Mouse (Mus musculus) ES-E14 (cell line): ENCODE data around the gene Topbp1. TPM values are rescaled to one million over a fixed set of nuclear protein-coding genes. Genes with fewer than 3 reads are reported as not detected.

Source experiments
- DNase-seq: peaks from one replicate; pipeline ENCODE4 v3.0.0-alpha.2; 2013; ENCODE audit warnings: low read depth, low spot score
- H3K27ac ChIP-seq: 2 replicates; pipeline ENCODE4 v1.5.1; 2012; ENCODE audit warnings: low read depth, mild to moderate bottlenecking, low read length, moderate library complexity, mixed read lengths; ENCODE audit not compliant: poor library complexity, insufficient read depth, severe bottlenecking
- H3K36me3 ChIP-seq: 2 replicates; pipeline ENCODE4 v1.6.1; 2012; ENCODE audit warnings: mild to moderate bottlenecking, low read length, moderate library complexity, mixed read lengths; ENCODE audit not compliant: control insufficient read depth, poor library complexity, insufficient read depth, severe bottlenecking
- H3K4me1 ChIP-seq, 2 experiments: fragments of 150-350 bp in 1 of 2; sonication (generic) in 1 of 2; 2 replicates each; pipeline ENCODE4 v1.6.1; 2012; ENCODE audit warnings: low read length in 2 of 2, mild to moderate bottlenecking in 1 of 2, mixed read lengths in 1 of 2; ENCODE audit not compliant: control insufficient read depth in 2 of 2, insufficient read depth in 2 of 2, poor library complexity in 1 of 2
- H3K4me3 ChIP-seq, 2 experiments: fragments of 150-350 bp in 1 of 2; sonication (generic) in 1 of 2; 2 replicates each; pipeline ENCODE4 v1.5.1; 2012; ENCODE audit warnings: low read length in 2 of 2, low read depth in 1 of 2, mild to moderate bottlenecking in 1 of 2, mixed read lengths in 1 of 2; ENCODE audit not compliant: insufficient read depth in 1 of 2, poor library complexity in 1 of 2, severe bottlenecking in 1 of 2
- H3K9ac ChIP-seq: 2 replicates; pipeline ENCODE4 v1.6.1; 2012; ENCODE audit warnings: low read depth, mild to moderate bottlenecking, low read length, mixed read lengths; ENCODE audit not compliant: poor library complexity, insufficient read depth, severe bottlenecking
- H3K9me3 ChIP-seq: fragments of 150-350 bp; sonication (generic); 2 replicates; pipeline ENCODE4 v1.6.1; 2012; ENCODE audit warnings: low read depth, mild to moderate bottlenecking, low read length; ENCODE audit not compliant: control insufficient read depth, insufficient read depth
- CHD2 ChIP-seq: IDR thresholded peaks from 2 replicates; pipeline ENCODE4 v1.6.1; 2014; ENCODE audit warnings: mild to moderate bottlenecking, low read depth, low read length, inconsistent platforms
- HCFC1 ChIP-seq: IDR thresholded peaks from 2 replicates; pipeline ENCODE4 v1.6.1; 2012; ENCODE audit warnings: low read length, inconsistent platforms, borderline replicate concordance; ENCODE audit not compliant: insufficient read depth
- MAFK ChIP-seq: IDR thresholded peaks from 2 replicates; pipeline ENCODE4 v1.6.1; 2014; ENCODE audit warnings: mild to moderate bottlenecking, low read depth, low read length, inconsistent platforms; ENCODE audit not compliant: insufficient read depth
- ZC3H11A ChIP-seq: IDR thresholded peaks from 2 replicates; pipeline ENCODE4 v1.6.1; 2012; ENCODE audit warnings: low read depth, mild to moderate bottlenecking, inconsistent platforms, low read length, borderline replicate concordance
- ZNF384 ChIP-seq: IDR thresholded peaks from 2 replicates; pipeline ENCODE4 v1.6.1; 2012; ENCODE audit warnings: low read depth, low read length, inconsistent platforms
- in situ Hi-C, 2 experiments: fragments of 600-800 bp; cut with MboI; formaldehyde crosslinking; loops; one replicate each; pipeline ENCODE4 v1.15.1; 2025; ENCODE audit warnings: low sequenced_read_pairs in 2 of 2, inconsistent platforms in 1 of 2; ENCODE audit not compliant: unreplicated experiment in 2 of 2
- total RNA-seq: library from RNA; depleted of rRNA; stranded (reverse); fragments of 300-350 nt; gene quantifications from 2 replicates; pipeline ENCODE4 v1.2.3, GENCODE M21; 2012; rRNA removed

Topbp1 gene
- total RNA-seq, 1 experiment: 104 TPM

DNA sequence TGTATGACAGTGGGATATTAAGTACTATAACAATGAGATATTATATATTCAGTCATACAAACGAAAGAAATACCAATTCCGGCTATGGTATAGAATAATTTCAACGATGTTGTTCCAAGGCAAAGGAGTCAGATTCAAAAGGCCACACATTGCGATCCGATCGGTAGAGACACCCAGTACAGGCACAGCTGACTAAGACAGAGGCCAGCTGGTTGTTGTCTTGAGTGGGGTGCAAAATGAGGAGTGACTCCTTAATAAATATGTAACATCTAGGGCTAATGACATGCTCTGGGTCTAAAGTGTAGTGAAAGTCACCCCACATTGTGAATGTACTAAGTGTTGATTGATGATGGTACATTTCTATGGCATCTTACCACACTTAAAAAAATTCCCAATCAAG lies 84.2 kb downstream of the Topbp1 start:
- Histone ChIP-seq H3K36me3 (no peaks in the 10 kb centered on the region), H3K27ac (no peak overlapping the region), H3K9ac (no peak overlapping the region), H3K9me3 (no peaks in the 10 kb centered on the region), H3K4me1 (peaks cover 0 to 9% of the 10 kb centered on the region in 2 experiments; a peak in 3 of 4 replicates), H3K4me3 (no peak overlapping the region)
- DNase-seq: no peak
- in situ Hi-C loops: no loop called here
- TF ChIP-seq ZNF384 (no peak), HCFC1 (no peak), MAFK (no peak), CHD2 (no peak), ZC3H11A (no peak)

DNA sequence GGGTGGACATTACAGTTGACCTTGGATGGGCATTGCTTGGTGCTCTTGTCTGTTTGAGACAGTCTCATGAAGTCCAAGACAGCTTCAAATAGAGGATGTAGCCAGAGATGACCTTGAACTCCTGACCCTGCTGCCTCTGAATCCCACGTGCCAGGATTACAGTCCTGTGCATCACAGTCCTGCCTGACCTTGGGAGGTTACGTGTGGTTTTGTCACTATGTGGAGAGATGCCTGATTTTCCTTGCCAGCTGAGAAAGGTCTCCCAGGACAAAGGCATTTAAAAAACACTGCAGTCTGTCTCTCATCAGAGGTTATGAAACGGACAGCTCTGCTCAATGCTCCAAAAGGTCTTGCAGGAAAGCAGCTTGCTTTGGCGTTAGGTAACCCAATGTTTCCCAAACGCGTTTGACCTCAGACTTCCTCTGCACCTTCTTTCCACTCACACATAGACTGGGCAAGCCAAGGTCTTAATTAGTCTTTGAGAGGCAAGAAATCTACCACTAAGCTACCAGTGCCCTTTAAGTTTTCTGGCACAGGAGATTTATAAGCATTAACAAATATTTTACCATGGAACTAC lies 86.9 kb downstream of the Topbp1 start:
- no peaks in the 10 kb centered on the region for H3K36me3 ChIP-seq
- H3K4me1 ChIP-seq: peaks cover 0 to 9% of the 10 kb centered on the region in 2 experiments; a peak in 3 of 4 replicates
- no peak overlapping the region for H3K4me3 ChIP-seq
- no peak for DNase-seq
- H3K9me3 ChIP-seq: no peaks in the 10 kb centered on the region
- in situ Hi-C loops: no loop called here
- TF ChIP-seq CHD2 (no peak), ZNF384 (no peak), ZC3H11A (no peak), HCFC1 (no peak), MAFK (no peak)
- H3K9ac ChIP-seq: no peak overlapping the region
- H3K27ac ChIP-seq: no peak overlapping the region

DNA sequence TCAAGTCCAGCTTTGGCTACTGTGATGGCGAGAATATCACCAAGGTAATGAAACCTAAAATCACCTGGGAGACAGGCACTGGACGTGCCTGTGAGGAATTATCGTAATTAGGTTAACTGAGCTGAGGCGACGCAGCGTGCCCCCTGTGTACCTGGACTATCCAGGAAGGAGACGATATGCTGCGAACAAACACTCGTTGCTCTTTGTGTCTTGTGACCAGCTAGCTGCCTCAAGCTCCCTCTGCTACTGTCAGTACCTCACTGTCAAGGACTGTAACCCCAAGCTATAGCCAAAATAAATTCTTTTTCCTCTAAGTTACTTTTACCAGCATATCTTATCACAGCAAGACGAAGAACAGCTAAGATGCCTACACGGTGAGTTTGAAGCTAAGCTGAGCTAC lies 88.2 kb downstream of the Topbp1 start:
- Histone ChIP-seq H3K36me3 (no peaks in the 10 kb centered on the region), H3K9ac (no peak overlapping the region), H3K9me3 (no peaks in the 10 kb centered on the region), H3K4me1 (peaks cover 0 to 6% of the 10 kb centered on the region in 2 experiments; a peak in 1 of 4 replicates), H3K27ac (no peak overlapping the region), H3K4me3 (no peak overlapping the region)
- no peak for DNase-seq
- in situ Hi-C loops: no loop called here
- TF ChIP-seq CHD2 (no peak), ZC3H11A (no peak), HCFC1 (no peak), ZNF384 (no peak), MAFK (no peak)

DNA sequence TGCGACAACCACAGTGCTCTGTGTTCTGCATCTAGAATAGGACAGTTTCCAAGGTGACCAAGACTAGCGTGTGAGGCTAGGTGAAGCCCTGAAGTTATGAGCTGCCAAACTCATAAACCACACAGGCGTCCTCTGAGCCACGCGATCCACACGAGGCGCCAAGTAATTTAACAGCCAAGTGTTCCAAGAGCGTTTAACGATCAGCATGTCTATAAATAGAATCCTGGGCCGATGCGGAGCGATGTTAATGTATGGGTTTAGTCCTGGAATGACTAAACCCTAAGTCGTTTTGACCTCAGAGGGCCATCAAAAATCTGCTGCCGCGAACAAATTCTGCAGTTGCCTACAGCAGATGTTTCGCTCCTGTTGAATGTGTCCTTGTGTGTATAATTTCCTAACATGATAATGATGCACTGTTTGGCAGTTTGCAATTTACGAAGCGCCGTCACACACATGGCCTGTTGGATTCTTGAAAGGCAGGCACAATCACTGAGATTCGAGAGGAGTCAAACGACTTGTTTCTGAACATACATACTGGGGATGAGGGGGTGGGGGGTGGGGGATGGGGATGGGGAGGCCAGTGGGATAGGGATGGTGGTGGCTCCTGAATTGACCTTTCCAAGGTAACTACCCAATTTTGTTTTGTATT lies 93.6 kb downstream of the Topbp1 start:
- DNase-seq: no peak
- H3K4me3 ChIP-seq: no peak overlapping the region
- H3K9me3 ChIP-seq: no peaks in the 10 kb centered on the region
- TF ChIP-seq ZNF384 (no peak), MAFK (no peak), ZC3H11A (no peak), CHD2 (no peak), HCFC1 (no peak)
- no peaks in the 10 kb centered on the region for H3K36me3 ChIP-seq
- H3K4me1 ChIP-seq: no peaks in the 10 kb centered on the region
- H3K9ac ChIP-seq: no peak overlapping the region
- in situ Hi-C loops: no loop called here
- no peak overlapping the region for H3K27ac ChIP-seq

Other genes starting within 250 kb of the Topbp1 start
- 0.85 and 0.98 TPM in 2 replicates for gene Rab6b, start 193.4 kb upstream of the Topbp1 start, total RNA-seq
- gene Srprb, start 103.1 kb upstream of the Topbp1 start, total RNA-seq: 75.5 and 93.1 TPM in 2 replicates
- 0.04 and 2.0 TPM in 2 replicates for gene Gm20425, start 74.9 kb upstream of the Topbp1 start, total RNA-seq
- gene Trf, start 74.8 kb upstream of the Topbp1 start, total RNA-seq: 9.6 and 11.9 TPM in 2 replicates
- gene 1300017J02Rik, start 133 bp upstream of the Topbp1 start, total RNA-seq: 2.1 and 3.1 TPM in 2 replicates
- gene Cdv3, start 60.6 kb downstream of the Topbp1 start, total RNA-seq: 176 and 233 TPM in 2 replicates
- gene Bfsp2, start 175.2 kb downstream of the Topbp1 start, total RNA-seq: not detected in 2 replicates